Mouse (Mus musculus) spleen, postnatal 10 days (tissue): ENCODE data around the gene Plekhb2.

ENCODE experiments used
- DNase-seq, 2 experiments: peaks; one replicate each; pipeline ENCODE4 v3.0.0; 2021 to 2022; ENCODE audit warnings: low spot score in 2 of 2

Plekhb2 gene

GRCm38 (mm10) chr1:34831381-34831780 lies 18.4 kb upstream of the Plekhb2 start:
- no peak for DNase-seq

GRCm38 (mm10) chr1:34834904-34835303 lies 14.9 kb upstream of the Plekhb2 start:
- DNase-seq, result no peak

- DNase-seq, result no peak
These were observed 11.7 kb upstream of the Plekhb2 start for GRCm38 (mm10) chr1:34837951-34838689.

GRCm38 (mm10) chr1:34839241-34839640 lies 10.5 kb upstream of the Plekhb2 start:
- DNase-seq, result no peak

GRCm38 (mm10) chr1:34841709-34842388 lies 7.9 kb upstream of the Plekhb2 start:
- no peak for DNase-seq

GRCm38 (mm10) chr1:34842389-34842861 lies 7.4 kb upstream of the Plekhb2 start:
- peak in 1 of 2 experiments; percentile 71 for DNase-seq

GRCm38 (mm10) chr1:34842887-34843618 lies 6.7 kb upstream of the Plekhb2 start, which contains the start of gene Fam168b:
Gene Fam168b (minus strand): TSS chr1:34843065.
- DNase-seq, result peak; percentile 76 to 90

- DNase-seq, result no peak
These were observed 2.7 kb upstream of the Plekhb2 start for GRCm38 (mm10) chr1:34847070-34847469.

GRCm38 (mm10) chr1:34850343-34851136 lies 764 bp downstream of the Plekhb2 start:
- no peak for DNase-seq

- no peak for DNase-seq
These were observed 1.8 kb downstream of the Plekhb2 start for GRCm38 (mm10) chr1:34851562-34851961.

- no peak for DNase-seq
These were observed 2.5 kb downstream of the Plekhb2 start for GRCm38 (mm10) chr1:34852116-34852878.

- DNase-seq, result no peak
These were observed 4.0 kb downstream of the Plekhb2 start for GRCm38 (mm10) chr1:34853786-34854185.

- no peak for DNase-seq
These were observed 5.4 kb downstream of the Plekhb2 start for GRCm38 (mm10) chr1:34855056-34855739.

GRCm38 (mm10) chr1:34858671-34859070 lies 8.9 kb downstream of the Plekhb2 start:
- peak in 1 of 2 experiments; percentile 41 for DNase-seq

- DNase-seq, result no peak
These were observed 10.0 kb downstream of the Plekhb2 start for GRCm38 (mm10) chr1:34859761-34860160.

- DNase-seq, result no peak
These were observed 10.4 kb downstream of the Plekhb2 start for GRCm38 (mm10) chr1:34860205-34860604.

GRCm38 (mm10) chr1:34862877-34863276 lies 13.1 kb downstream of the Plekhb2 start:
- DNase-seq, result peak in 1 of 2 experiments; percentile 7

- DNase-seq, result peak in 1 of 2 experiments; percentile 4
These were observed 13.5 kb downstream of the Plekhb2 start for GRCm38 (mm10) chr1:34863323-34863722.

- no peak for DNase-seq
These were observed 14.5 kb downstream of the Plekhb2 start for GRCm38 (mm10) chr1:34864243-34864642.

GRCm38 (mm10) chr1:34865866-34866265 lies 16.1 kb downstream of the Plekhb2 start:
- DNase-seq, result no peak
